Mouse (Mus musculus) liver (tissue): Measurements from ENCODE around the gene Rpl36a.

Source experiments
- DNase-seq: peaks from one replicate; pipeline ENCODE4 v3.0.0-alpha.2; 2020; ENCODE audit warnings: mixed read lengths

The Rpl36a gene

GRCm38 (mm10) chrX:134600659-134601379 is 15.4 kb downstream of the Rpl36a start, which contains the start of the genes Gla and Hnrnph2:
Gene Gla (minus strand): TSS chrX:134601125.
Gene Hnrnph2 (plus strand): TSS chrX:134601179.
- peak; percentile 90 for DNase-seq

GRCm38 (mm10) chrX:134601380-134602120 is 16.1 kb downstream of the Rpl36a start:
- peak; percentile 68 for DNase-seq

GRCm38 (mm10) chrX:134609472-134609871 is 24.0 kb downstream of the Rpl36a start:
- DNase-seq, result no peak

GRCm38 (mm10) chrX:134610984-134611383 is 25.5 kb downstream of the Rpl36a start:
- peak; percentile 32 for DNase-seq

DNA sequence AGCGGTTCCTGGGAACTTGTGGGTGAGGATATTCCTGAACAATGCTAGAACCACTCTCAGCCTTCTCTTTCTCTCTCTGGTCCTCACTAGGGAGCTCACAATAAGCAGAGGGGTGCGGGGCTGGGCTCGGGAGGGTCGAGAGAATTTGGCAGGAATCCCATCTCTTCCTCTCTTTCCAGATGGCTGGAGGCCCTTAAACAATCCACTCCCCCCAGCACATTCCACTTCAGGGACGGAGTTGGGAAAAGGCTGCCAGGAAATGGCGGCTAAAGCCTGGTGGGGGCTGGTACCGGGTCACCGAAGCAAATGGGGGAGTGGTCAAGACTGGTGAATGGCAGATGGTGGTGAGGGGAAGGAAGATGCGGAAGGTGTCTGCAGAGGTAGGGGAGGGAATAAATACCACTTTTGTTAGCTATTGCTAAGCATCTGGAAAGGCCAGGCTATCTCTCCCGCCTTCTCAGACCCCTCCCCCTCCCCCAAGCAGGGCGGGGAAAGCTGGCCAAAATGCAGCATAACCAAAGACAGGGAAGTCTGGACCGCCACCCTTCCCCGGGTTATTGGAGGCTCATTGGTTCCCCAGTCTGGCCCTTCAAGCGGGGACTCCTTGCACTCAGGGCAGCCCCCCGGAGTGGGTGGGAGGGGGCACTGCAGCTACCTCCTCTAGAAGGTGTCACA is 27.0 kb downstream of the Rpl36a start:
- DNase-seq, result peak; percentile 75

DNA sequence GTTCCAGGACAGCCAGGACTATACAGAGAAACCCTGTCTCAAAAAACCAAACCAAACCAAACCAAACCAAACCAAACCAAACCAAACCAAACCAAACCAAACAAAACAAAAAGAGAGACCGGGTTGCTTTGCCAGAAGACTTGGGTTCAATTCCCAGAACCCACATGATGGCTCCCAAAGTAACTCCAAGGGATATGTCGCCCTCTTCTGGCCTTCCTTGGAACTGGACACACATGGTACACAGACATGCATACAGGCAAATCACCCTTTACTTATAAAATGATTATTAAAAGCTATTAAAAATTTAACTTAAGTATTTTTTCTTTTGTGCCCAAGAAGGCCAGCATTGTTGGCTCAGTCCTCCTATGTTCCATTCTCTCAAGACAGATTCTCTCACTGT is 28.9 kb downstream of the Rpl36a start:
- peak; percentile 64 for DNase-seq

GRCm38 (mm10) chrX:134619695-134620094 is 34.2 kb downstream of the Rpl36a start:
- DNase-seq, result no peak

- no peak for DNase-seq
These were observed 34.9 kb downstream of the Rpl36a start for GRCm38 (mm10) chrX:134620254-134620865.

DNA sequence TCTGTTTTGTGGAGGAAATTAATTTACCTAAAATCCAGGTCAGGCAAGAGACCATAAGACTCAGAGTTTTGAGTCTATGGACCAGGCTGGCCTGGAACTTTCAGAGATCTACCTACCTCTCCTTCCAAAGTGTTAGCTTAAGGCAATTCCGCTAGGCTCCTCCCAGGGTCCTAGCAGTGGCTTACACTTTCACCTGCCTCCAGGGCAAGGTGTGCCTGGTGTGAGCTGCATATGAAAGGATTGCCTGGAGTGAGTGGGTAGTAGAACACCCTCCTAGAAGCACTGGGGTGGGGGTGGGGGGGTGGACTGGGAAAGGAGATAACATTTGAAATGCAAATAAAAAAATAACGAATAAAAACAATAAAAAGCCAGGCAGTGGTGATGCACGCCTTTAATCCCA is 36.2 kb downstream of the Rpl36a start:
- DNase-seq, result no peak

DNA sequence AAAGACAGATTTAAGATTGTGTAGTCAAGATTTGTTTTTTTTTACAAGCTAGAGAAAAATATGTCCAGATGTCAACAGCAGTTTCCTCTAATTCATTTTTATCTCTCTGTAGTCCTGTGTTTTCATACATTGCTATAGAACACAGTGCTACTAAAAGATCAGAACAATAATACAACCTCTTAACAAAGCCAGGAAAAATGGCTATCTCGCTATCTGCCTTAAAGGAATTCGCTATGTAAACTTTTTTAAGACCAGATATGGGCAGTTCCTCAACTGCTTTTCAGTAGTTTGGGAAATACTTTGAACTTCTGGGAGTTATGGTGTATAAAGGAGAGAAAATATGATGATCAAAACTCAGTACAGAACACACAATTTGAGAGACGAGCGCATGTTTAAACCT is 37.9 kb downstream of the Rpl36a start:
- DNase-seq, result no peak

- no peak for DNase-seq
These were observed 42.7 kb downstream of the Rpl36a start for GRCm38 (mm10) chrX:134628200-134628599.

DNA sequence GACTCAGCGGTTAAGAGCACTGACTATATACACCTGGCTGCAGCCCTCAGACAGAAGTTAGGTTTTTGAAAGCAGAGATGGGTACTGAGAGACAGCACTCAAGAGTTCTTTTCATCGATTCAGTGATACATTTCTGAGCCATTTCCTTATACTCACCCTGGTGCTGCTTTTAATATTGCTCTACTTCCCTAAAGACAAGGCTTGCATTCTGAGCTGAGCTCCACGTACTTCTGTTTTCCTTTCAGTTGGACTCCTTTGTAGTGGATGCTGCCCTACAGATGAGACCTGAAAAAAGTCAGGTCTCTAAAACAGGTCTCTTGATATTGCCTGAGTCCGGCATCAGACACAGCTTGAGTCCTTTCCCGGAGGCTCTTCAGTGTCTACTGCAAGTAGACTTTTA is 47.3 kb downstream of the Rpl36a start:
- DNase-seq, result no peak

- DNase-seq, result no peak
These were observed 49.7 kb downstream of the Rpl36a start for GRCm38 (mm10) chrX:134635111-134635510.

- no peak for DNase-seq
These were observed 50.4 kb downstream of the Rpl36a start for GRCm38 (mm10) chrX:134635860-134636259.
